Mouse (Mus musculus) stomach, embryonic 16.5 days (tissue): ENCODE data around the gene Rapgefl1. TPM values are rescaled to one million over a fixed set of nuclear protein-coding genes. Genes with fewer than 3 reads are reported as not detected.

ENCODE experiments used
- ATAC-seq: fragments of 200-750 bp; cut with Nextera tagmentation; 2 replicates; pipeline ENCODE4 v1.8.0; 2017; ENCODE audit warnings: moderate number of reproducible peaks, moderate TSS enrichment; ENCODE audit not compliant: insufficient read depth, low FRiP score
- H3K27ac ChIP-seq: fragments of 300-500 bp; sonication (generic); 2 replicates; pipeline ENCODE4 v1.5.1; 2014; ENCODE audit warnings: low read length
- H3K27me3 ChIP-seq: fragments of 300-500 bp; sonication (generic); 2 replicates; pipeline ENCODE4 v1.6.1; 2014; ENCODE audit warnings: low read length, control low read depth, mixed read lengths; ENCODE audit not compliant: control insufficient read depth, insufficient read depth
- H3K36me3 ChIP-seq: fragments of 300-500 bp; sonication (generic); 2 replicates; pipeline ENCODE4 v1.6.1; 2014; ENCODE audit warnings: low read length; ENCODE audit not compliant: control insufficient read depth, insufficient read depth
- H3K4me1 ChIP-seq: fragments of 300-500 bp; sonication (generic); 2 replicates; pipeline ENCODE4 v1.6.1; 2014; ENCODE audit warnings: low read length, control low read depth, mixed read lengths; ENCODE audit not compliant: control insufficient read depth, insufficient read depth
- H3K4me2 ChIP-seq: fragments of 300-500 bp; sonication (generic); 2 replicates; pipeline ENCODE4 v1.6.1; 2014; ENCODE audit warnings: low read depth, low read length, mixed read lengths
- H3K4me3 ChIP-seq: fragments of 300-500 bp; sonication (generic); replicated peaks from 2 replicates; pipeline ENCODE4 v1.5.1; 2014; ENCODE audit warnings: mild to moderate bottlenecking, low read length
- H3K9ac ChIP-seq: fragments of 300-500 bp; sonication (generic); 2 replicates; pipeline ENCODE4 v1.6.1; 2014; ENCODE audit warnings: low read length
- H3K9me3 ChIP-seq: fragments of 300-500 bp; sonication (generic); replicated peaks from 2 replicates; pipeline ENCODE4 v1.6.1; 2016; ENCODE audit warnings: low read length, control low read depth; ENCODE audit not compliant: control insufficient read depth
- WGBS: fragments of 180-500 bp; shearing (Covaris S2); extraction: QIAGEN DNeasy Blood & Tissue Kit; methylation state at CpG from one replicate; pipeline ENCODE4 v1.1.7; 2014; 5-methylcytosine and 5-hydroxymethylcytosine counted together
- polyA plus RNA-seq: library from polyadenylated mRNA; unstranded; fragments of >200 nt; fragmentation: Nextera tagmentation; extraction: Ambion mirVana; gene quantifications from 2 replicates; pipeline ENCODE4 v1.2.1, GENCODE M21; 2015

The Rapgefl1 gene
- polyA plus RNA-seq, 1 experiment from 2014 or later, result 6.5 TPM

- Histone ChIP-seq H3K27ac (peak within 1 kb of the TSS; percentile 87), H3K9ac (peak within 1 kb of the TSS; percentile 90)
- WGBS, result 6% methylated on average over 38 of the region's 41 CpGs
Observed at GRCm38 (mm10) chr11:98863028-98863750, 26.6 kb downstream of the Rapgefl1 start, which contains the start of gene Wipf2. Wipf2 (plus strand) TSS chr11:98863638.

GRCm38 (mm10) chr11:98863751-98864429 is 27.3 kb downstream of the Rapgefl1 start:
- Histone ChIP-seq H3K4me3 (peak overlapping the region; percentile 72), H3K27me3 (no peaks in the 10 kb centered on the region), H3K4me1 (peaks cover 11% of the 10 kb centered on the region; the same call in 1 of the 2 replicates), H3K4me2 (peak overlapping the region; percentile 77), H3K36me3 (0 out of 2 replicates have a peak, but pooled peaks cover 7% of the 10 kb centered on the region), H3K27ac (peak overlapping the region; percentile 87), H3K9me3 (no peaks in the 10 kb centered on the region), H3K9ac (peak overlapping the region; percentile 90)
- under 1% methylated on average over 38 of the region's 39 CpGs for WGBS
- ATAC-seq, result peak; percentile 65

More at GRCm38 (mm10) chr11:98863028-98863750, 26.6 kb downstream of the Rapgefl1 start, which contains the start of gene Wipf2:
- Histone ChIP-seq H3K4me3 (peak within 1 kb of the TSS; percentile 72), H3K4me2 (peak within 1 kb of the TSS; percentile 85), H3K9me3 (no peaks in the 10 kb centered on the region), H3K27me3 (no peaks in the 10 kb centered on the region), H3K36me3 (0 out of 2 replicates have a peak, but pooled peaks cover 7% of the 10 kb centered on the region), H3K4me1 (peaks cover 11% of the 10 kb centered on the region; the same call in 1 of the 2 replicates)
- ATAC-seq, result peak; percentile 93

- H3K9me3 ChIP-seq, result no peaks in the 10 kb centered on the region
- no peak overlapping the region for H3K9ac ChIP-seq
- H3K4me2 ChIP-seq, result no peak overlapping the region
- H3K27me3 ChIP-seq, result no peaks in the 10 kb centered on the region
- no peak for ATAC-seq
- 0 out of 2 replicates have a peak, but pooled peaks cover 10% of the 10 kb centered on the region for H3K36me3 ChIP-seq
- H3K27ac ChIP-seq, result no peak overlapping the region
- H3K4me1 ChIP-seq, result peaks cover 17% of the 10 kb centered on the region; the same call in 1 of the 2 replicates
- WGBS, result 90% methylated on average over 12 of the region's 12 CpGs
- H3K4me3 ChIP-seq, result no peak overlapping the region
Observed at GRCm38 (mm10) chr11:98867293-98867692, 30.7 kb downstream of the Rapgefl1 start.

- H3K36me3 ChIP-seq, result 0 out of 2 replicates have a peak, but pooled peaks cover 10% of the 10 kb centered on the region
- H3K4me1 ChIP-seq, result peaks cover 5% of the 10 kb centered on the region; the same call in 1 of the 2 replicates
- H3K9me3 ChIP-seq, result no peaks in the 10 kb centered on the region
- 83% methylated on average over 8 of the region's 8 CpGs for WGBS
- H3K4me2 ChIP-seq, result no peak overlapping the region
- H3K4me3 ChIP-seq, result no peak overlapping the region
- no peak for ATAC-seq
- H3K27ac ChIP-seq, result no peak overlapping the region
- no peak overlapping the region for H3K9ac ChIP-seq
- H3K27me3 ChIP-seq, result no peaks in the 10 kb centered on the region
Observed at GRCm38 (mm10) chr11:98869906-98870305, 33.3 kb downstream of the Rapgefl1 start.

- 73% methylated on average over 5 of the region's 5 CpGs for WGBS
- ATAC-seq, result no peak
- no peak overlapping the region for H3K4me2 ChIP-seq
- 0 out of 2 replicates have a peak, but pooled peaks cover 10% of the 10 kb centered on the region for H3K36me3 ChIP-seq
- no peaks in the 10 kb centered on the region for H3K27me3 ChIP-seq
- no peak overlapping the region for H3K4me3 ChIP-seq
- peaks cover 5% of the 10 kb centered on the region; the same call in 1 of the 2 replicates for H3K4me1 ChIP-seq
- H3K9ac ChIP-seq, result no peak overlapping the region
- H3K27ac ChIP-seq, result no peak overlapping the region
- H3K9me3 ChIP-seq, result no peaks in the 10 kb centered on the region
Observed at GRCm38 (mm10) chr11:98870791-98871190, 34.2 kb downstream of the Rapgefl1 start.

- Histone ChIP-seq H3K4me2 (no peak overlapping the region), H3K9me3 (no peaks in the 10 kb centered on the region), H3K27ac (no peak overlapping the region), H3K9ac (no peak overlapping the region), H3K4me1 (peaks cover 5% of the 10 kb centered on the region; the same call in 1 of the 2 replicates), H3K36me3 (0 out of 2 replicates have a peak, but pooled peaks cover 10% of the 10 kb centered on the region), H3K27me3 (no peaks in the 10 kb centered on the region), H3K4me3 (no peak overlapping the region)
- ATAC-seq, result no peak
- 71% methylated on average over 4 of the region's 4 CpGs for WGBS
Observed at GRCm38 (mm10) chr11:98871416-98871815, 34.8 kb downstream of the Rapgefl1 start.

GRCm38 (mm10) chr11:98872040-98872439 is 35.5 kb downstream of the Rapgefl1 start:
- H3K9ac ChIP-seq, result no peak overlapping the region
- peaks cover 5% of the 10 kb centered on the region; the same call in 1 of the 2 replicates for H3K4me1 ChIP-seq
- no peaks in the 10 kb centered on the region for H3K9me3 ChIP-seq
- ATAC-seq, result no peak
- WGBS, result 73% methylated on average over 4 of the region's 4 CpGs
- H3K27me3 ChIP-seq, result no peaks in the 10 kb centered on the region
- 0 out of 2 replicates have a peak, but pooled peaks cover 10% of the 10 kb centered on the region for H3K36me3 ChIP-seq
- H3K27ac ChIP-seq, result no peak overlapping the region
- H3K4me3 ChIP-seq, result no peak overlapping the region
- no peak overlapping the region for H3K4me2 ChIP-seq

GRCm38 (mm10) chr11:98873900-98874299 is 37.3 kb downstream of the Rapgefl1 start:
- Histone ChIP-seq H3K27ac (0 out of 2 replicates have a peak overlapping the region, but pooled peaks have one; percentile 12), H3K27me3 (no peaks in the 10 kb centered on the region), H3K4me1 (peaks cover 5% of the 10 kb centered on the region; the same call in 1 of the 2 replicates), H3K4me3 (no peak overlapping the region), H3K9ac (no peak overlapping the region), H3K9me3 (no peaks in the 10 kb centered on the region), H3K4me2 (no peak overlapping the region), H3K36me3 (0 out of 2 replicates have a peak, but pooled peaks cover 3% of the 10 kb centered on the region)
- peak; percentile 83; the same call in 1 of the 2 replicates for ATAC-seq
- WGBS, result 78% methylated on average over 9 of the region's 9 CpGs
